Mouse (Mus musculus) inflammation-experienced regulatory T-cells, adult 6 months (primary cell): ENCODE data around the gene Pdik1l. TPM values are rescaled to one million over a fixed set of nuclear protein-coding genes. Genes with fewer than 3 reads are reported as not detected.

Experiments
- ATAC-seq: one replicate; pipeline ENCODE4 v1.8.0; 2017
- polyA plus RNA-seq, 3 experiments: library from polyadenylated mRNA; unstranded; fragments of 100-300 nt; shearing (Covaris generic); gene quantifications; one replicate each; pipeline ENCODE4 v1.2.1; 2017

The Pdik1l gene
- polyA plus RNA-seq, 3 experiments from 2014 or later, result 18.5 to 26.7 (median 23.7) TPM

DNA sequence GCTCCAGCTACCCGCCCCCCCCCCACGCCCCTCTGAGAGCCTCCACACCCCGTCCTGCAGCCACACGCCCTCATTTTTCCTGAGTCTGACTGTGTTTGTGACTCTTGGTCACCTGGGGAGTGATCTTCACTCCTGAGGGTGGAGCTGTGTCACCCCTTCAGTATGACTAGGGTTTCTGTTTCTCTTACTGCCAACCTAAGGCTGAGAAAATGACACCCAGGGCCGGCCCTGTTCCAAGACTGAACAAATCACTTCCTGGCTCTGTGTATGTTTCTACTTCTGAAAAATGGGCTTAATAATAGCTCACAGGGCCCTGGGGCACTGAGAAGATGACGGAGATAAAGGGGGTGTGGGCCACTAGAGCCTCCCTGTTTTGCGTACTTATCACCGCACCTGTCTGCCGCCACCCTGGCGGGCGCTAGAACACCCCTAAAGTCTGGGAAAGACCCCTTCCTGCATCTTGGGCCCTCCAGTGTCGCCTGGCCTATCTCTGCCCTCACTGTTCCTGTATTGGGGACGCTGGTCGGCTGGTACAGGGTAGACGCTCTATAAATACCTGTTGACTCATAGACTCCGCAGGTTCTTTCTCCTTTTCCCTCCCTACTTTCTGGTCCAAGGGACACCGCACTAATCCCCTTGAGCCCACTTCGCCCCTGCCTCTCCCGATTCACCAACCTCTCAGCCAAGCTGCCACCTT, 50.0 kb downstream of the Pdik1l start:
- ATAC-seq, result no peak

DNA sequence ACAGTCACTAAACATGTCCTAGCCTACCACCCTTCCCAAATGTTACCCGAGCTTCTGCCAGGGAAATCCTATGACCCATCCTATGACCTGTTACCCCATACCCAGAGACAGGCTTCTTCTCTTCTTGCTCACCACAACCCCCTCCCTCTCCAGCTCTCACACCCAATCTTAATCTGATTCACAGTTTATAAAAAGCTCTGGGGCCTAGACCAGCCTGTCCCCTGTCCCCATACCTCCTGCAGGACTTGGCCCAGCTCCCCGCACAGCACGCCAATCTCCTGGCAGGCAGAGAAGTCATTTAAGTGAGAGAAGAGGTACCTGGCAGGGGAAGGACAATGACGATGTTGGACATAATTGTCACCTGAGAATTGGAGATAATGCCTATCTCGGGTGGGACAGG, 52.8 kb downstream of the Pdik1l start:
- ATAC-seq, result no peak

DNA sequence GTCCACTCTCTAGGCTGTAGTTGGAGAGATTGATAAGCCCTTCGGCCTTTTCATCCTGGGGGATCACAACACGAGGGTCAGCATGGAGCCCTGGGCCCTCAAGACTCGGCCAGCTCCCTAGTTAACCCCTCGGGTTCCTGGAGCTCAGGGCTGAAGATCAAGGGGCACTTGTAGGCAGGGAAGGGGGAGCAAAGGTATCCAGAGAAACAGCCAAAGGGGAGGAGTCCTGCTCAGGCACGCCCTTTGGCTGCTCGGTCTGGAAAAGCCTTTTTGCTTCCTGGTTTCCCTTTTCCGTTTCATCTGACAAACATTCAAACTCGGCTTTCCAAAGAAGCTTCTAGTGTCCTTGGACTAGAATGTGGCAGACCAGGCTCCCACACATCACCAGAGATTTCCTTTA, 57.3 kb downstream of the Pdik1l start:
- ATAC-seq, result no peak

DNA sequence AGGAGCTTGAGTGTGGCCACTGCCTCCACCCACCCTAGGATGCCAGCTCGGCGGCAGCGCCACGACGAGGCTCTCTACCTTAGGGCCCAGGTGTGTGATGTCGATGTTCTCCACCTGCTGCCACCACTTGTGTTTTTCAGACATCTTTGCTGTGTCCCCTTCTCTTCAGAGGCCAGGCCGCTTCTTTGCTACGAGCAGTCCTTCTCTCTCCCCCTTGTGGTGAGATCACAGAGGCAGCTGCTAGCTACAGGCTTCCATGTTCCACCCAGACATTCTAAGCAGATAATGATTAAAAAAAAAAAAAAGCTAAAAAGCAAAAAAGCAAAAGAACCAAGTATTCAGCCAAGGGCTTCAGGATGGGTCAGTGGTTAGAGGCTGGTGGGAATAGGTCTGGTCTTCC, 60.5 kb downstream of the Pdik1l start, which contains the start of gene Catsper4:
Gene Catsper4, minus strand, starts transcription at position 190 of the 400 bp plus-strand sequence.
- ATAC-seq, result no peak

Other genes starting within 250 kb of the Pdik1l start
- gene Zfp683, start 234.1 kb downstream of the Pdik1l start, polyA plus RNA-seq, result 1 to 10 TPM in 1 of 3 experiments, under 1 TPM in 2; 0.80 to 1.1 (median 0.94) TPM
- gene Crybg2, start 227.1 kb downstream of the Pdik1l start, polyA plus RNA-seq, result 10 to 100 TPM; 10.8 to 23.3 (median 14.1) TPM
- gene Cd52, start 192.8 kb downstream of the Pdik1l start, polyA plus RNA-seq, result 1,000 to 10,000 TPM; 2,728 to 3,832 (median 3,666) TPM
- 10 to 100 TPM; 36.2 to 54.5 (median 36.5) TPM for gene Ubxn11, start 185.3 kb downstream of the Pdik1l start, polyA plus RNA-seq
- gene Sh3bgrl3, start 159.1 kb downstream of the Pdik1l start, polyA plus RNA-seq, result 1,000 to 10,000 TPM in 2 of 3 experiments, 100 to 1,000 TPM in 1; 884 to 1,358 (median 1,179) TPM
- 100 to 1,000 TPM in 2 of 3 experiments, 10 to 100 TPM in 1; 61.0 to 150 (median 121) TPM for gene Cep85, start 100.8 kb downstream of the Pdik1l start, polyA plus RNA-seq
- not detected for gene Gm7534, start 84.9 kb downstream of the Pdik1l start, polyA plus RNA-seq
- not detected for gene Catsper4, start 60.5 kb downstream of the Pdik1l start, polyA plus RNA-seq
- not detected for gene Cnksr1, start 49.5 kb downstream of the Pdik1l start, polyA plus RNA-seq
- 1 to 10 TPM in 1 of 3 experiments, not detected in 2; 2.3 TPM for gene E130218I03Rik, start 44.2 kb downstream of the Pdik1l start, polyA plus RNA-seq
- 1 to 10 TPM; 4.7 to 6.4 (median 4.9) TPM for gene Zfp593, start 42.3 kb downstream of the Pdik1l start, polyA plus RNA-seq
- gene Gm30191, start 41.0 kb downstream of the Pdik1l start, polyA plus RNA-seq, result not detected
- not detected for gene Grrp1, start 33.8 kb downstream of the Pdik1l start, polyA plus RNA-seq
- gene Trim63, start 27.2 kb upstream of the Pdik1l start, polyA plus RNA-seq, result not detected
- gene Slc30a2, start 55.3 kb upstream of the Pdik1l start, polyA plus RNA-seq, result under 1 TPM; 0.21 to 0.34 (median 0.29) TPM
- gene Extl1, start 96.0 kb upstream of the Pdik1l start, polyA plus RNA-seq, result 1 to 10 TPM in 2 of 3 experiments, under 1 TPM in 1; 0.21 to 1.3 (median 1.0) TPM
- 1 to 10 TPM in 2 of 3 experiments, under 1 TPM in 1; 0.80 to 1.5 (median 1.2) TPM for gene Pafah2, start 108.4 kb upstream of the Pdik1l start, polyA plus RNA-seq
- gene Stmn1, start 180.4 kb upstream of the Pdik1l start, polyA plus RNA-seq, result 100 to 1,000 TPM in 1 of 3 experiments, 10 to 100 TPM in 2; 62.2 to 637 (median 91.9) TPM
- 10 to 100 TPM; 22.5 to 35.0 (median 31.7) TPM for gene Paqr7, start 208.8 kb upstream of the Pdik1l start, polyA plus RNA-seq
- 1 to 10 TPM in 1 of 3 experiments, under 1 TPM in 2; 0.44 to 7.2 (median 0.94) TPM for gene Aunip, start 223.1 kb upstream of the Pdik1l start, polyA plus RNA-seq
- 100 to 1,000 TPM in 1 of 3 experiments, 10 to 100 TPM in 2; 64.7 to 110 (median 89.2) TPM for gene Mtfr1l, start 247.5 kb upstream of the Pdik1l start, polyA plus RNA-seq